Mouse (Mus musculus) spleen, postnatal 14 days (tissue): ENCODE measurements at regions not wholly inside any gene's neighbourhood (a gene's known extent, or its start where the extent isn't known, plus 50 kb on each side); places are given as distances from the start of the nearest gene placed in this dataset.

Experiments used
- DNase-seq, 2 experiments: peaks; one replicate each; pipeline ENCODE4 v3.0.0; 2021 to 2022; ENCODE audit warnings: low spot score in 2 of 2

GRCm38 (mm10) chr4:125201638-125202325, 74.1 kb upstream of the Zc3h12a start:
- DNase-seq = no peak

- no peak for DNase-seq
Measured at GRCm38 (mm10) chr4:125200762-125201161, 73.1 kb upstream of the Zc3h12a start.

- DNase-seq = no peak
Measured at GRCm38 (mm10) chr4:125199281-125199680, 71.6 kb upstream of the Zc3h12a start.

- no peak for DNase-seq
Measured at GRCm38 (mm10) chr4:125195901-125196435, 68.3 kb upstream of the Zc3h12a start.

GRCm38 (mm10) chr4:125194722-125195380, 67.2 kb upstream of the Zc3h12a start:
- no peak for DNase-seq

GRCm38 (mm10) chr4:125194298-125194697, 66.7 kb upstream of the Zc3h12a start:
- DNase-seq = no peak

- no peak for DNase-seq
Measured at GRCm38 (mm10) chr4:125191680-125192079, 64.0 kb upstream of the Zc3h12a start.

- no peak for DNase-seq
Measured at GRCm38 (mm10) chr4:125191010-125191409, 63.4 kb upstream of the Zc3h12a start.

GRCm38 (mm10) chr4:125189971-125190370, 62.3 kb upstream of the Zc3h12a start:
- no peak for DNase-seq

GRCm38 (mm10) chr4:125186246-125186645, 58.6 kb upstream of the Zc3h12a start:
- no peak for DNase-seq

GRCm38 (mm10) chr4:125185076-125185475, 57.4 kb upstream of the Zc3h12a start:
- no peak for DNase-seq

- no peak for DNase-seq
Measured at GRCm38 (mm10) chr4:125180947-125181346, 53.3 kb upstream of the Zc3h12a start.

GRCm38 (mm10) chr4:125178552-125178951, 50.9 kb upstream of the Zc3h12a start:
- DNase-seq = no peak

- DNase-seq = no peak
Measured at GRCm38 (mm10) chr4:125177666-125178065, 50.0 kb upstream of the Zc3h12a start.
